Mouse (Mus musculus) limb, embryonic 11.5 days (tissue): ENCODE measurements around the gene Ppil2. TPM values are rescaled to one million over a fixed set of nuclear protein-coding genes. Genes with fewer than 3 reads are reported as not detected.

ENCODE experiments used
- ATAC-seq: fragments of 200-750 bp; cut with Nextera tagmentation; 2 replicates; pipeline ENCODE4 v1.8.0; 2017; ENCODE audit warnings: low read depth; ENCODE audit not compliant: insufficient number of reproducible peaks, low FRiP score, low TSS enrichment
- DNase-seq: peaks from one replicate; pipeline ENCODE4 v3.0.0-alpha.2; 2015; ENCODE audit warnings: low spot score
- H3K27ac ChIP-seq: fragments of 300-500 bp; sonication (generic); replicated peaks from 2 replicates; pipeline ENCODE4 v1.5.1; 2014; ENCODE audit warnings: low read depth, mild to moderate bottlenecking, low read length
- H3K27me3 ChIP-seq: fragments of 300-500 bp; sonication (generic); 2 replicates; pipeline ENCODE4 v1.6.1; 2014; ENCODE audit warnings: mild to moderate bottlenecking, low read length, mixed read lengths; ENCODE audit not compliant: control insufficient read depth, insufficient read depth
- H3K36me3 ChIP-seq: fragments of 300-500 bp; sonication (generic); 2 replicates; pipeline ENCODE4 v1.6.1; 2014; ENCODE audit warnings: mild to moderate bottlenecking, low read length, moderate library complexity, mixed read lengths; ENCODE audit not compliant: control insufficient read depth, insufficient read depth
- H3K4me1 ChIP-seq: fragments of 300-500 bp; sonication (generic); 2 replicates; pipeline ENCODE4 v1.6.1; 2014; ENCODE audit warnings: low read length, mixed read lengths; ENCODE audit not compliant: control insufficient read depth, insufficient read depth
- H3K4me2 ChIP-seq: fragments of 300-500 bp; sonication (generic); 2 replicates; pipeline ENCODE4 v1.6.1; 2014; ENCODE audit warnings: low read depth, mild to moderate bottlenecking, moderate library complexity; ENCODE audit not compliant: severe bottlenecking
- H3K4me3 ChIP-seq: fragments of 300-500 bp; sonication (generic); 2 replicates; pipeline ENCODE4 v1.5.1; 2014; ENCODE audit warnings: low read depth, low read length
- H3K9ac ChIP-seq: fragments of 300-500 bp; sonication (generic); 2 replicates; pipeline ENCODE4 v1.6.1; 2014; ENCODE audit warnings: mild to moderate bottlenecking, low read length
- H3K9me3 ChIP-seq: fragments of 300-500 bp; sonication (generic); 2 replicates; pipeline ENCODE4 v1.6.1; 2016; ENCODE audit warnings: low read length; ENCODE audit not compliant: control insufficient read depth
- WGBS: fragments of 180-500 bp; shearing (Covaris S2); extraction: QIAGEN DNeasy Blood & Tissue Kit; methylation state at CpG from one replicate; pipeline ENCODE4 v1.1.7; 2014; 5-methylcytosine and 5-hydroxymethylcytosine counted together
- polyA plus RNA-seq: library from polyadenylated mRNA; unstranded; fragments of >200 nt; fragmentation: Nextera tagmentation; extraction: Ambion mirVana; gene quantifications from 2 replicates; pipeline ENCODE4 v1.2.1, GENCODE M21; 2014

Gene Ppil2
- polyA plus RNA-seq, 1 experiment from 2014 or later = 146 TPM

GRCm38 (mm10) chr16:17086241-17086640, 24.8 kb downstream of the Ppil2 start:
- WGBS = 93% methylated on average over 3 of the region's 3 CpGs
- Histone ChIP-seq H3K4me2 (no peak overlapping the region), H3K4me3 (no peak overlapping the region), H3K27ac (no peak overlapping the region), H3K9ac (no peak overlapping the region), H3K27me3 (no peaks in the 10 kb centered on the region), H3K36me3 (peaks cover 29% of the 10 kb centered on the region), H3K9me3 (no peaks in the 10 kb centered on the region), H3K4me1 (no peaks in the 10 kb centered on the region)
- DNase-seq (no peak), ATAC-seq (no peak)

GRCm38 (mm10) chr16:17085636-17086035, 25.4 kb downstream of the Ppil2 start:
- peaks cover 26% of the 10 kb centered on the region for H3K36me3 ChIP-seq

GRCm38 (mm10) chr16:17082121-17082792, 28.8 kb downstream of the Ppil2 start:
- DNase-seq (no peak), ATAC-seq (no peak)
- no peak overlapping the region for H3K9ac ChIP-seq
- no peak overlapping the region for H3K27ac ChIP-seq
- no peak overlapping the region for H3K4me2 ChIP-seq
- peaks cover 14% of the 10 kb centered on the region for H3K36me3 ChIP-seq
- WGBS = 92% methylated on average over 6 of the region's 6 CpGs
- no peaks in the 10 kb centered on the region for H3K9me3 ChIP-seq
- H3K4me1 ChIP-seq = no peaks in the 10 kb centered on the region
- H3K27me3 ChIP-seq = no peaks in the 10 kb centered on the region
- H3K4me3 ChIP-seq = no peak overlapping the region

More at GRCm38 (mm10) chr16:17085636-17086035, 25.4 kb downstream of the Ppil2 start:
- Histone ChIP-seq H3K27ac (no peak overlapping the region), H3K4me2 (no peak overlapping the region), H3K27me3 (no peaks in the 10 kb centered on the region), H3K4me1 (no peaks in the 10 kb centered on the region), H3K4me3 (no peak overlapping the region), H3K9me3 (no peaks in the 10 kb centered on the region), H3K9ac (no peak overlapping the region)
- DNase-seq (no peak), ATAC-seq (no peak)
- WGBS = 89% methylated on average over 4 of the region's 4 CpGs

- no peaks in the 10 kb centered on the region for H3K27me3 ChIP-seq
- H3K4me3 ChIP-seq = no peak overlapping the region
- H3K9ac ChIP-seq = no peak overlapping the region
- peaks cover 8% of the 10 kb centered on the region; the same call in 1 of the 2 replicates for H3K9me3 ChIP-seq
- H3K36me3 ChIP-seq = peaks cover 23% of the 10 kb centered on the region
- H3K4me1 ChIP-seq = no peaks in the 10 kb centered on the region
- DNase-seq (no peak), ATAC-seq (no peak)
- H3K27ac ChIP-seq = no peak overlapping the region
- H3K4me2 ChIP-seq = no peak overlapping the region
- WGBS = 85% methylated on average over 7 of the region's 7 CpGs
Measured at GRCm38 (mm10) chr16:17078101-17078500, 33.0 kb downstream of the Ppil2 start.

GRCm38 (mm10) chr16:17076869-17077268, 34.2 kb downstream of the Ppil2 start:
- peaks cover 8% of the 10 kb centered on the region; the same call in 1 of the 2 replicates for H3K9me3 ChIP-seq
- H3K4me3 ChIP-seq = no peak overlapping the region
- H3K4me1 ChIP-seq = no peaks in the 10 kb centered on the region
- H3K9ac ChIP-seq = no peak overlapping the region
- no peak overlapping the region for H3K4me2 ChIP-seq
- no peak overlapping the region for H3K27ac ChIP-seq
- DNase-seq (no peak), ATAC-seq (no peak)
- peaks cover 21% of the 10 kb centered on the region for H3K36me3 ChIP-seq
- no peaks in the 10 kb centered on the region for H3K27me3 ChIP-seq

- no peaks in the 10 kb centered on the region for H3K27me3 ChIP-seq
- H3K36me3 ChIP-seq = peaks cover 21% of the 10 kb centered on the region
- H3K4me3 ChIP-seq = no peak overlapping the region
- no peak overlapping the region for H3K27ac ChIP-seq
- 94% methylated on average over 2 of the region's 2 CpGs for WGBS
- no peaks in the 10 kb centered on the region for H3K4me1 ChIP-seq
- peaks cover 8% of the 10 kb centered on the region; the same call in 1 of the 2 replicates for H3K9me3 ChIP-seq
- DNase-seq (no peak), ATAC-seq (no peak)
- no peak overlapping the region for H3K9ac ChIP-seq
- H3K4me2 ChIP-seq = no peak overlapping the region
Measured at GRCm38 (mm10) chr16:17076301-17076700, 34.8 kb downstream of the Ppil2 start.

GRCm38 (mm10) chr16:17073000-17073399, 38.1 kb downstream of the Ppil2 start:
- Histone ChIP-seq H3K4me2 (no peak overlapping the region), H3K27me3 (no peaks in the 10 kb centered on the region), H3K27ac (no peak overlapping the region), H3K9ac (no peak overlapping the region), H3K4me3 (no peak overlapping the region), H3K9me3 (peaks cover 8% of the 10 kb centered on the region; the same call in 1 of the 2 replicates), H3K4me1 (peaks cover 4% of the 10 kb centered on the region; the same call in 1 of the 2 replicates), H3K36me3 (peaks cover 17% of the 10 kb centered on the region)
- DNase-seq (no peak), ATAC-seq (no peak)
- WGBS = 94% methylated on average over 7 of the region's 7 CpGs

- no peaks in the 10 kb centered on the region for H3K27me3 ChIP-seq
- H3K9me3 ChIP-seq = peaks cover 7% of the 10 kb centered on the region; the same call in 1 of the 2 replicates
- H3K4me3 ChIP-seq = peak overlapping the region; percentile 75
- peak overlapping the region; percentile 60 for H3K4me2 ChIP-seq
- peaks cover 4% of the 10 kb centered on the region; the same call in 1 of the 2 replicates for H3K4me1 ChIP-seq
- no peak overlapping the region for H3K27ac ChIP-seq
- ATAC-seq (no peak), DNase-seq (no peak)
- peak overlapping the region; percentile 35; the same call in 1 of the 2 replicates for H3K9ac ChIP-seq
- WGBS = 51% methylated on average over 6 of the region's 6 CpGs
- peaks cover 12% of the 10 kb centered on the region; the same call in 1 of the 2 replicates for H3K36me3 ChIP-seq
Measured at GRCm38 (mm10) chr16:17070716-17071115, 40.3 kb downstream of the Ppil2 start.
